Mouse (Mus musculus): Measurements from ENCODE around the gene Tmem179.

Gene Tmem179

GRCm38 (mm10) chr12:112538356-112538755 lies 21.8 kb upstream of the Tmem179 start:
- DNase-seq (ENCODE audit: low read depth) = no peak

DNA sequence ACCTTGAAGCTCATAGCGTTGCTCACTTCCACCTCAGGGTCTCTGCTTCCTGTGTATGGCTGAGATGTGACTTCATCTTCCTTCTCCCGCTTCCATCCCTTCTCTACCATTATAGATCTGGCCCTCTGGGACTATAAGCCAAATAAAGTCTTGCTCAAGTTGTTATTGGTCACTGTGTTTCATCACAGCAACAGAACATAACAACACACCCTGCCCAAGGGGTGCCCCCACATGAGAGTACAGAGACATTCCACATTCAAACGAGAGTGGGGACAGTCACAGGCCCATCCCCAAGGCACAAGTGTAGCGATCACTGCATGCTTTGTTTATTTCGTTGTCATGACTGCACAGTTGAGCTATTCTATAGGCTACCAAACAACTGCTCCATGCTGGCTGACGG lies 20.7 kb upstream of the Tmem179 start:
- DNase-seq (ENCODE audit: low read depth) = no peak

GRCm38 (mm10) chr12:112533758-112534157 lies 17.2 kb upstream of the Tmem179 start:
- DNase-seq (ENCODE audit: low read depth) = no peak

GRCm38 (mm10) chr12:112518105-112518504 lies 1.6 kb upstream of the Tmem179 start:
- no peak for DNase-seq (ENCODE audit: low read depth)

GRCm38 (mm10) chr12:112514897-112515296 lies 1.6 kb downstream of the Tmem179 start:
- DNase-seq (ENCODE audit: low read depth) = no peak

DNA sequence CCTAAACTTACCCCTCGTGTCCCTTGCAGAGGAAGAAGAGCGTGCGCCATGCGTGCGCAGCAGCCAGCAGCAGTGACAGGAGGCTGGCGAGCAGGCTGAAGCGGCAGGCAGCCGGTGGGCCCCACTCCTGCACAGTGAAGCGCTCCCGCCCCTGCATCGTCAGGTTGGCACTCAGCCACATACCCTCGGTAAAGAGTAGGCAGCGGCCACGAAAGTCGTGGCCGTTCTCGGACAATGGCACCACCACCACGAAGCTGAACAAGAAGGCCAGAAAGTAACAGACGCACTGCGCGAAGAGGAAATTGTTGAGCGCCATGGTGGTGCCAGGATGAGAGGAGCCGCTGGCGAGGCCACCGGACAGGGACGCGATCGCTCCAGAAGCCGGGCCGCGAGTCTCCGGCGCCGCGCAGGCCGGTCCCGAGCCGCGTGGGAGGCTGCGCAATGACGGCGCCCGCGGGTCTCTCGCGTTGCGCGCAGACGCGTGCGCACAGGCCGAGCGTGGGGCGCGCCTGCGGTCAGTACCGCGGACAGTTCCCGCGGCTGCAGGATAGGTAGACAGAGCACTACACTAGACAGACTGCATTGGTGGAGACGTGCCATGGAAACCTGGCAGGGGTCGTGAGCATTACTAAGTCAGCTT lies 5.7 kb downstream of the Tmem179 start:
- no peak for DNase-seq (ENCODE audit: low read depth)

DNA sequence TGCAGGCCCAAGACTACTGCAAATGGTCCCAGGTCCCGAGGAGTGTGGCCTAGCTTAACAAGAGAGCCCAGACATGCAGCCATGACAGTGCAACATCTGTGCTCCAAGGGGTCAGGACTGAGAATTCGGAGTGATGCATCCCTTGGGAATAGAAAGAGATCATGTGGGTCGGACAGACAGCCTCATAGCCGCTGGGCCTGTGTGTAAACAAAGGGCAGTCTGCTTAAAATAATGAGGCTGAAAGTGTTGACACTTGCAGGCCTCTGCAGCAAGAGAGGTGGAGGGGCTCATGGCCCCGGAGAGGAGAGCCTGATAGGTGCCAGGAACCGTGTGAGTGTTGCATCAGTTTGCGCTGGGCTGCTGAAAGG lies 6.2 kb downstream of the Tmem179 start:
- no peak for DNase-seq (ENCODE audit: low read depth)

GRCm38 (mm10) chr12:112507984-112508383 lies 8.6 kb downstream of the Tmem179 start:
- DNase-seq (ENCODE audit: low read depth) = no peak

- DNase-seq (ENCODE audit: low read depth) = no peak
Observed at GRCm38 (mm10) chr12:112507264-112507663, 9.3 kb downstream of the Tmem179 start.

GRCm38 (mm10) chr12:112506267-112506666 lies 10.3 kb downstream of the Tmem179 start:
- DNase-seq (ENCODE audit: low read depth) = no peak

- DNase-seq (ENCODE audit: low read depth) = no peak
Observed at GRCm38 (mm10) chr12:112503003-112503771, 13.4 kb downstream of the Tmem179 start.

- DNase-seq (ENCODE audit: low read depth) = no peak
Observed at GRCm38 (mm10) chr12:112498683-112499082, 17.9 kb downstream of the Tmem179 start.

DNA sequence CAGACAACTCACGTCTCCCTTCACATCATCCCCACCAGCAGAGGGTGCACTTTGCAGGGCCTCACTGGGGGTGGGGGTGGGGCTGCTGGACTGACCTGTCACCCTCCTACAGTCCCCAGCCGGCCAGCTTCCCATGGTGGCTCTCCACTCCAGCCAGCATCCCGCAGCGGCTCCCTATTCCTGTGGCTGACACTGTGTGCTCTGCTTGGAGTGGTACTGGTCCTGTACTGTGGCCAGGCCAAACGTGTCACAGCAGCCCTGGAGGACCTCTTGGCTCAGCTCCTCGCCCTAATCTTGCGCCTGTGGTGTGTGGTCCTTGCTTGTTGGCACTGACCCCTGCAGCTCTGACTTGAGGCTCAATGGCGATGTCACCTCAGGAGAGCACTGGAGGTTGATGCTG lies 18.8 kb downstream of the Tmem179 start:
- DNase-seq (ENCODE audit: low read depth) = no peak

DNA sequence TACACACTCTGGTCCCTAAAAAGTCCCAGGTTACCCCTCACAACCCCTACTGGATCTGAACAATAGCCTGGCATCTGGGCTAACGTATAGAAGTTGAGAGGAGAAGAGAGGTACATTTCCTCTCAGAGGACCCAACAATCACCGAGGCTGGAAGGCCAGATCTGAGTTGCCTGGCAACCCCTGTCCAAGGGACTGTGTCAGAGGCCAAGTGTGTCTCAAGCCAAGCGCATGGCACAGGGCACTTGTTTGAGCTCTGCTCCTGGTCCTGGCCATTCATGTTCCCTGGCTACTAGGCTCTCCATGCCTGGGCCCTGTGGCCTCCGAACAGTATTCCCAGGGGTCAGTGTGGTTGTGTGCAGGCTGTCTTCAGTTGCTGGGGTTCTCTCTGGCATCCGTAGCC lies 20.4 kb downstream of the Tmem179 start:
- no peak for DNase-seq (ENCODE audit: low read depth)

DNA sequence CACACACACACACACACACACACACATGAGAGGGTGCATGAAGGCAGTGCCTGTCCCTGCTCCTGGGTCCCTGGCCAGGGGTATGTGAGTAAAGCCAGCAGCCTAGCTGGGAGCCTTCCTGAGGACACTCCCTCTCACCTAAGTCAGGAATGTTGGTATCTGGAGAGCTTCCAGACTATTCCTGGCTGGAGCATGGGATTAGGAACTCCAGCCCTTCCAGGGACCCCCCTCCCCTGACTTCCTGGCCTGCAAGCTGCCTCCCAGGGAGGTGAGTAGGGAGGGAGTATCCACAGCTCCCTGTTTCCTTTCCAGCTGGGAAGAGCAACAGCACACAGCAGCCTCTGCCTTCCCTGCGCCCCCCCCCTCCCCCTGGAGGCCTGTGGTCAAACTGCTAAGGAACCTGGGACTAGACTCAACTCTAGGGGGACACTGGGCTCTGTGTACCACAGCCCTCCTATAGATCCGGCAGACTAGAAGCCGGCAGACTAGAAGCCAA lies 26.1 kb downstream of the Tmem179 start:
- no peak for DNase-seq (ENCODE audit: low read depth)

DNA sequence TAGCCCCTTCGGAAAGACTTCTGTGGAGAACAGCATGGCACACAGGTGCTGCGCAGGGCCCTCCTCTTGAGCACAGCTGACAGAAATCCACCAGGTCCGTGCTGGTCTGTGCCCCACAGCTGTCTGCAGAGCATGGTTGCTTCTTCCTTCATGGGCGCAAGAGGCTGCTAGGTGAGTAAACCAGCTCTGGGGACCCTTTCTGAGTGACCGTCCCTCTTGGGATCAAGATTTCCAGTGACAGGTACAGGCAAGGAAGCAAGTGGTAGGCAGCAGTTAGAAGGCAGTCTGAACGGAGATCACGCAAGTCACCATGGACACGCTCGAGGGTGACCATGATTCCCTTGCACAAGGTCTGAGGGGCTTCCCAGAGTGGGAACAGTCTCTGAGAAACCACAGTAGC lies 27.0 kb downstream of the Tmem179 start:
- DNase-seq (ENCODE audit: low read depth) = no peak

DNA sequence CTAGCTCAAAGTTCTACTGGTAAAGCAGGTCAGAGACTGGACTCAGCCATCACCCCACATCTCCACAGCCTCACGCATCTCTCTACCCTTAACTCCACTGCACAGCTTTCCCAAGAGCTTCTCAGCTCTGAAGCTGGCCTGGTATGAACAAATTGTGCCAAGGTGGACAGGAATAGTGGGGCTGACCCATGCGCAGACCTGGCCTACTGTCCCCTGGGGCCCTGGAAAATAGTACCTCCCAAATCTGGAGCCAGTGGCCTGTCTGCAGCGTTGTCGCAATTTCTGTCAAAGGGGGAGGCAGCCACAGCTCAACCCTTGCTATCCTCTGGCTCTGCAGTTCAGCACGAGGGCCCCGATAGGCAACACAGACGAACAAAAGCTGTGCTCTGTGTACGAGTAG lies 27.4 kb downstream of the Tmem179 start, which contains the start of gene A530016L24Rik:
Gene A530016L24Rik (plus strand): TSS at position 315 of the 400 bp plus-strand sequence.
- no peak for DNase-seq (ENCODE audit: low read depth)

GRCm38 (mm10) chr12:112473777-112474176 lies 42.8 kb downstream of the Tmem179 start:
- DNase-seq (ENCODE audit: low read depth) = peak; percentile 60

- no peak for DNase-seq (ENCODE audit: low read depth)
Observed at GRCm38 (mm10) chr12:112470216-112470615, 46.3 kb downstream of the Tmem179 start.

- no peak for DNase-seq (ENCODE audit: low read depth)
Observed at GRCm38 (mm10) chr12:112469393-112469792, 47.2 kb downstream of the Tmem179 start.

DNA sequence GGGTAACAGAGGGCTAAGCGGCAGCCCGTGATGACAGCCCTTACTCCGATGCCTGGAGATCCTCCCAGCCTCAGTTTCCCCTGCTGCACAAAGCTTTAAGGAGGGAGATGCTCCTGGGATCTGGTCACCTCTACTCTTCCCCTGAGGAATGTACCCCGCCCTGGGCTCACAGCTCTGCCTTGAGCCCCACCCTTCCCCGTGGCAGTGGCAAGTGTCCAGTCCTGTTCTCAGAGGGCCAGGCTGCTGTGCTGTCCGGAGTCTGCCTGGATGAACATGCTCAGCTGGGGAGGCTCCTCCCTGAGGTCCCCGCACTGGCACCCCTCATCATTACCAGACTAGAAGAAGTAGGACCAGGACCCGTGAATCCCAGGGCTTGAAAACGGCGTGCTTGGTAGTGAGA lies 49.2 kb downstream of the Tmem179 start:
- no peak for DNase-seq (ENCODE audit: low read depth)

- no peak for DNase-seq (ENCODE audit: low read depth)
Observed at GRCm38 (mm10) chr12:112465928-112466327, 50.6 kb downstream of the Tmem179 start.

DNA sequence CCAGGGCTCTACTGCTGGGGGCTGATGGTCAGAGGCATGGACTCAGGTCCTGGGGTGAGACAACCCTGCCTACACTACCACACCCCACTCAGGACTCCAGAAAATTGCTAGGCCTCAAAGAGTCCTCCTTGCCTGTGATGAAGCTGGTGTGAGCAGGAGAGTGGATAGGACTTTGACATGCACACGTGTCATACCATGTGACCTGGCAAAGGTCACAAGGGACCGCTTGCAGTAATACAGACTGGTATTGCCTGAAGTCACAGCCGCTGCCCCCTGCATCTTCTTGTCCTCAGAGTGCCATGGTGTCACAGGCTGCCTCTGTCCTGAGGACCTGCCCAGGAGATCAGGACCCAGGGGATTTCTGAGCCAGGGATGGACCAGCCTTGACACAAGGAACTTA lies 52.0 kb downstream of the Tmem179 start:
- no peak for DNase-seq (ENCODE audit: low read depth)

All from c-Kit-positive CD71-negative TER-119-negative erythroid progenitor cells, embryonic 14.5 days (primary cell).